Mouse (Mus musculus): ENCODE data around the gene Ankdd1b.

DNA sequence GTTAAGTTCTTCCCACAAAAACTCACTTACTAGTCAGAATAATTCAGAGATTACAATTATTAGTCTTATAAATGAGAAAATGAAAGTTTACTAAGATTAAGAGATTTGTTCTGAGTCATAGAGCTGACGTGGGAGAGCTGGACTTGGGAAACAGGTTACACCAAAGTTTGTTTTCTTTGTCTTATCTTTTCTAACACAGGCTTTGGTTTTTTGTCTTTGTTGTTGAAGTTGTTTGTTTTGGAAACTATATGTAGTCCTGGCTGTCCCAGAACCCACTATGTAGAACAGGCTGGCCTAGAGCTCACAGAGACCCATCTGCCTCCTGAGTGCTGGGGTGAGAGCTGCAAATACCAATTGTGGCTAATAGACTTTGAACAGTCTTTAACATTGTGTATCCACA, 40.3 kb upstream of the Ankdd1b start:
- TF ChIP-seq POLR2A (IDR thresholded peaks at IDR 0.05; ENCODE audit: borderline replicate concordance, low read depth, low read length): no peak
- TF ChIP-seq CTCF (IDR thresholded peaks at IDR 0.05; ENCODE audit: low read depth, low read length): no peak

All from bone marrow macrophage, adult 2 months (primary cell).